Comparison of ENCODE assay signal across 30 mouse cellular contexts in genomic region chr1:192052986-192053385, GRCm38 (mm10). TPM values are rescaled to one million over a fixed set of nuclear protein-coding genes. Genes with fewer than 3 reads are reported as not detected.
DNase-seq lines count a peak whose midpoint lies in the region; ATAC-seq and TF ChIP-seq lines count a peak whose summit lies in the region.
"Had no signal": no experiment of that assay in that cellular context is flagged by ENCODE, and none has a peak within 500 bp of the region (broad histone marks: within the 10 kb centered on the region; RNA-seq: fewer than 3 reads in every experiment).

No protein-coding gene starts in this region.

- no peaks in the 10 kb centered on the region for H3K9me3 ChIP-seq in heart, embryonic 12.5 days (replicated peaks)
- no peaks in the 10 kb centered on the region for H3K9me3 ChIP-seq in heart, postnatal 0 days (replicated peaks; ENCODE audit: control insufficient read depth, low read length)
- H3K9me3 ChIP-seq in heart, embryonic 10.5 days, result no peaks in the 10 kb centered on the region
- H3K9me3 ChIP-seq: forebrain, embryonic 15.5 days; hindbrain, embryonic 12.5 days; intestine, embryonic 15.5 days; limb, embryonic 10.5 days; limb, embryonic 15.5 days; liver, embryonic 15.5 days; midbrain, embryonic 12.5 days; neural tube, embryonic 13.5 days had no signal

- no peak overlapping the region for H3K9ac ChIP-seq in heart, embryonic 12.5 days
- H3K9ac ChIP-seq in heart, postnatal 0 days (replicated peaks; ENCODE audit: low read depth, low read length), result no peak overlapping the region
- H3K9ac ChIP-seq: forebrain, embryonic 15.5 days; hindbrain, embryonic 12.5 days; intestine, embryonic 15.5 days; limb, embryonic 15.5 days; liver, embryonic 15.5 days; lung, embryonic 14.5 days; midbrain, embryonic 12.5 days; neural tube, embryonic 13.5 days had no signal

- no peak for TF ChIP-seq EP300 in heart, postnatal 0 days (IDR thresholded peaks at IDR 0.05; ENCODE audit: low read depth)

- peaks cover 12% of the 10 kb centered on the region for H3K4me1 ChIP-seq in heart, embryonic 12.5 days (replicated peaks)
- H3K4me1 ChIP-seq in heart, postnatal 0 days (ENCODE audit: control insufficient read depth, insufficient read depth), result no peaks in the 10 kb centered on the region
- 0 out of 2 replicates have a peak, but pooled peaks cover 3% of the 10 kb centered on the region for H3K4me1 ChIP-seq in heart, embryonic 10.5 days
- H3K4me1 ChIP-seq: forebrain, embryonic 15.5 days; hindbrain, embryonic 12.5 days; intestine, embryonic 15.5 days; limb, embryonic 10.5 days; liver, embryonic 15.5 days; midbrain, embryonic 12.5 days; neural tube, embryonic 13.5 days had no signal

- no peaks in the 10 kb centered on the region for H3K27me3 ChIP-seq in heart, embryonic 12.5 days (replicated peaks)
- H3K27me3 ChIP-seq in heart, postnatal 0 days (ENCODE audit: control insufficient read depth, insufficient read depth, low read length), result no peaks in the 10 kb centered on the region
- no peaks in the 10 kb centered on the region for H3K27me3 ChIP-seq in heart, embryonic 10.5 days (ENCODE audit: insufficient read depth, poor library complexity, severe bottlenecking)
- H3K27me3 ChIP-seq: forebrain, embryonic 15.5 days; hindbrain, embryonic 12.5 days; intestine, embryonic 15.5 days; limb, embryonic 15.5 days; liver, embryonic 15.5 days; midbrain, embryonic 12.5 days; neural tube, embryonic 13.5 days had no signal

- H3K4me3 ChIP-seq in heart, embryonic 12.5 days, result no peak overlapping the region
- H3K4me3 ChIP-seq in heart, postnatal 0 days (ENCODE audit: low read depth, low read length), result no peak overlapping the region
- no peak overlapping the region for H3K4me3 ChIP-seq in heart, embryonic 10.5 days
- H3K4me3 ChIP-seq: forebrain, embryonic 15.5 days; hindbrain, embryonic 12.5 days; intestine, embryonic 15.5 days; limb, embryonic 10.5 days; limb, embryonic 15.5 days; liver, embryonic 15.5 days; midbrain, embryonic 12.5 days; neural tube, embryonic 13.5 days had no signal

- no peak for TF ChIP-seq CTCF in heart, postnatal 0 days (IDR thresholded peaks at IDR 0.05; ENCODE audit: low read depth)

- ATAC-seq in heart, embryonic 12.5 days (ENCODE audit: insufficient number of reproducible peaks, low FRiP score), result no peak
- no peak for ATAC-seq in heart, postnatal 0 days (ENCODE audit: insufficient read depth, low read depth)
- ATAC-seq: CD4-positive, CD25-positive, alpha-beta regulatory T cell, adult 4 months; forebrain, embryonic 15.5 days; hindbrain, postnatal 0 days; intestine, embryonic 15.5 days had no signal

- 88% methylated on average over 5 of the region's 5 CpGs for WGBS in heart, embryonic 12.5 days
- WGBS in heart, postnatal 0 days, result 81% methylated on average over 5 of the region's 5 CpGs
- 86% methylated on average over 5 of the region's 5 CpGs for WGBS in heart, embryonic 10.5 days

- DNase-seq in heart, adult 18-20 months, result peak; percentile 55 to 69
- no peak for DNase-seq in heart, postnatal 0 days (ENCODE audit: low spot score)
- no peak for DNase-seq in heart, embryonic 10.5 days (ENCODE audit: low spot score)
- peak; percentile 29 for DNase-seq in testis, postnatal 10 days (ENCODE audit: low spot score)
- DNase-seq in testis, postnatal 14 days (ENCODE audit: low spot score), result no peak
- DNase-seq in cerebellum, adult 9-11 months, result no peak
- DNase-seq: adrenal gland, adult 2 months; adrenal gland, postnatal 36 days; cerebellum, adult 18-20 months; cerebellum, postnatal 14 days; heart, postnatal 10 days; kidney, adult 2 months; kidney, postnatal 4 days; layer of hippocampus, adult 9-11 months; right cerebral cortex, postnatal 4 days; thymus, postnatal 4 days had no signal

- no peak overlapping the region for H3K4me2 ChIP-seq in heart, embryonic 12.5 days
- no peak overlapping the region for H3K4me2 ChIP-seq in heart, postnatal 0 days (ENCODE audit: low read depth, low read length)
- H3K4me2 ChIP-seq: forebrain, embryonic 15.5 days; hindbrain, embryonic 12.5 days; intestine, embryonic 15.5 days; limb, embryonic 15.5 days; liver, embryonic 15.5 days; lung, embryonic 14.5 days; midbrain, embryonic 12.5 days; neural tube, embryonic 13.5 days had no signal

- H3K36me3 ChIP-seq in heart, embryonic 12.5 days, result peaks cover 12% of the 10 kb centered on the region
- peaks cover 34% of the 10 kb centered on the region for H3K36me3 ChIP-seq in heart, postnatal 0 days (replicated peaks; ENCODE audit: control insufficient read depth, insufficient read depth, low read length)
- H3K36me3 ChIP-seq in heart, embryonic 10.5 days, result peaks cover 11% of the 10 kb centered on the region; the same call in 1 of the 2 replicates
- H3K36me3 ChIP-seq: forebrain, embryonic 15.5 days; hindbrain, embryonic 12.5 days; intestine, embryonic 15.5 days; limb, embryonic 10.5 days; midbrain, embryonic 12.5 days; neural tube, embryonic 13.5 days had no signal

- H3K27ac ChIP-seq in heart, embryonic 12.5 days (ENCODE audit: poor library complexity, severe bottlenecking), result no peak overlapping the region
- H3K27ac ChIP-seq in heart, postnatal 0 days (ENCODE audit: low read depth), result 0 out of 2 replicates have a peak overlapping the region, but pooled peaks have one; percentile 28
- no peak overlapping the region for H3K27ac ChIP-seq in heart, embryonic 10.5 days
- H3K27ac ChIP-seq: forebrain, embryonic 15.5 days; hindbrain, embryonic 12.5 days; hindbrain, postnatal 0 days; intestine, embryonic 15.5 days; kidney, postnatal 0 days; limb, embryonic 10.5 days; limb, embryonic 15.5 days; liver, embryonic 15.5 days; midbrain, embryonic 12.5 days; neural tube, embryonic 13.5 days; stomach, postnatal 0 days had no signal

RNA-seq across cellular contexts. Expression of gene Traf5, which starts 39.4 kb away (rescaled TPM):
- total RNA-seq in heart, adult 18-20 months (2021), result 1 to 10 TPM; 5.7 to 6.9 TPM
- 10.6 and 10.8 TPM in 2 replicates for polyA plus RNA-seq in heart, embryonic 12.5 days (2016; fragmentation: Nextera tagmentation; extraction: Ambion mirVana)
- total RNA-seq in heart, postnatal 0 days (2014; rRNA removed; ENCODE audit: low replicate concordance), result 5.7 and 51.1 TPM in 2 replicates
- polyA plus RNA-seq in heart, postnatal 0 days (2015; fragmentation: Nextera tagmentation; extraction: Ambion mirVana), result 13.7 and 14.7 TPM in 2 replicates
- 6.3 and 8.5 TPM in 2 replicates for polyA plus RNA-seq in heart, embryonic 10.5 days (2016; fragmentation: Nextera tagmentation; extraction: Ambion mirVana)

Comparison
In these comparisons a context has a peak if more than half of its experiments do, and no peak if none do; other contexts are left out.
1. DNase-seq: peak in heart, adult 18-20 months (2 of 2) and testis, postnatal 10 days (single experiment); none in heart, postnatal 0 days (single experiment), heart, embryonic 10.5 days (single experiment), testis, postnatal 14 days (single experiment) and cerebellum, adult 9-11 months (single experiment).